Mouse (Mus musculus) heart, adult 9 months (tissue): ENCODE results near the gene Mocs3.

Experiments
- DNase-seq, 2 experiments: peaks; one replicate each; pipeline ENCODE4 v3.0.0; 2022; ENCODE audit warnings: low spot score in 2 of 2

Mocs3 gene

DNA sequence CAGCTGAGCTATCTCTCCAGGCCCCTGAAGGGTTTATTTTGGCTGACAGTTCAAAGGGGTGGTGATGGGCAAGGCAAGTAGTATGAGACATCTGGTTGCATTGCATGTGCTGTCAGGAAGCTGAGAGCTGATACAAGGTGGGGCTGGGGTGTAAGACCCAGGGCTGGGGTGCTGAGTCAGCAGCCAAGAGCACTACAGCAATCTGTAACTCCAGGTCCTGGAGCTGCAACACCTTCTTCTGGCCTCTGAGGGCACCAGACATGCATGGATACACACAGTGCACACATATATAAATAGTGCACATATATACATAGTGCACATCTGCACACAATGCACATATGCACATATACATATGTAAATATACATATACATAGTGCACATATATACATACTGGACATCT lies 12.4 kb downstream of the Mocs3 start:
- DNase-seq, result no peak

DNA sequence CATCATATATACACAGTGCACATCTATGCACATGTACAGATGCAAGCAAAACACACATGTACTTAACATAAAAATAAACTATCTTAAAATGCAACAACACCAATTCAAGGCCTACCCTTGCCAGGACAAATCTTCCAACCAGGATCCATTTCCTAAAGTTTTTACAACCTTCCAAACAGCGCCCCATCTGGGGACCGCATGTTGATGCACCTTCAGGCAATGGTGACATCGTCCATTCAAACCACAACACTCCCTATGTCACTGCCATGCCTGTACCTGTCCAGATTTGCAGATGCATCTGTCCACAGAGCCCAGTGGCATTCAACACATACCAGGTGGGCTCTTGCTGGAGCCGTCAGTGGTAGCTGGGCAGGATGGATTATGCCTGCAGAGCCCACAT lies 12.9 kb downstream of the Mocs3 start:
- DNase-seq, result no peak

DNA sequence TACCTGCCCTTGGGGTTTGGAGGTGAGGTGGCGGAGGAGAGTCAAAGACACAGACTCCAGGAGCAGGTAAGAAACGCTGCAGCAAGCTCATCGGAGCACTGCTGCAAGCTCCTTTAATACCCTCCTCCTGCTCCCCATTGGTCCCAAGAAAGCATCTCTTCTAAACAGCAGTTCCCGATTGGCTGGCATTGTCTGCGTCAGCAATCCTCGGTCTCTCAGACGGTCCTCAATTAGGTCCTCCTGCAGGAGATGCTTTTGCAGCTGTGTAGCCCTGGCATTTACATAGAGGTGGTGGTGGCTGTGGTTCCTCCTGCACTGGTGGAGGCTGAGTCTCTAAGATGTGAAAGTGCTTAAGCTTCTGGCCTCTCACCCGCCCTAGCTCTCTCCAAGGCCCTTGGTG lies 15.1 kb downstream of the Mocs3 start:
- no peak for DNase-seq

DNA sequence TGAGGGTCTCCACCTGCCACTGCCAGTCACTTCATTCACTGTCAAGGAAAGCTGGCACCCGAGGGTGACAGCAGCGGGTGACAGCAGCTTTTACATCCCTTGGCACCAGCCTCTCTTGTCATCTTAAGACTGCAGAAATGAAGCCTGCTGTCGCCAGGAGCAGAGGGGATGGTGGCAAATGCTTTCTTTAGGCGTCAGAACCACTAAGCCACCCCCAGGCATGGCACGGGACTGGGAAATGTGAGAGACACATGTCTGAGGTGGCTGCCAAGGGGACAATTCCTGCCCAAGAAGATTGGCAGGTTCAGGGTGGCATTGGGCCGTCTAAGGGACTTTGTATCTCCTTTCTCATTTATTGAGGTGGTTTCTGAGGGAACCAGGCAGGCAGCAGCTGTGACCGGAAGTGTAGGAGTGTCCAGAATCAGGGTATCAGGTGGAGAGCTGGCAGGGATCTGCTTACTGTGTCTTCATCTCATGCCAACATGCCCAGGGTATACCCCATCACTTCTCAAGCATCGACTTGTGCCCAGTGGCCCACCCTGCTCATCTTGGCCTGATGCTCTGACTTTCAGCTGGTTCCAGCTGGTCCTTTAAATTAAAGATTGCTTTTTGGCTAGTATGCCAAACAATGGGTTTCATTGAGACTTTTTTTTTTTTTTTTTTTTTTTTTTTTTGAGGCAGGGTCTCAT lies 17.9 kb downstream of the Mocs3 start:
- DNase-seq, result no peak

- DNase-seq, result no peak
Measured at GRCm38 (mm10) chr2:168248856-168249245, 18.4 kb downstream of the Mocs3 start.

DNA sequence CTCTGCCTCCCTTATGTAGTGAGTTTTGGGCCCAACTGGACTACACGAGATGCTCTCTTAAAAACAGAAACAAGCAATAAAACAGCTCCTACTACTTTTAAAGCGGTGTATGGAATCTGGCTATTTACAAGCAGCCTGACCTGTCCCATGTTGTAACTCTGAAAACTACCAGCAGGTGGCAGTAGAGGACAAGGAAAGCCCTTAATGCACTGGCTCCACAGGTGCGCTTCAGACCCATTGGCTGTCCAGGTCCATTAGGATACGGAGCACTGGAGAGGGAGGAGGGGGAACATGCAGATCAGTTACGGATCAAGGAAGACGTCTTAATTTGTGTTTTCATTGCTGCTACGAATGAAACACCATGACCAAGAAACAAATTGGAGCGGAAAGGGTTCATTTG lies 19.8 kb downstream of the Mocs3 start:
- DNase-seq, result peak; percentile 40 to 77

DNA sequence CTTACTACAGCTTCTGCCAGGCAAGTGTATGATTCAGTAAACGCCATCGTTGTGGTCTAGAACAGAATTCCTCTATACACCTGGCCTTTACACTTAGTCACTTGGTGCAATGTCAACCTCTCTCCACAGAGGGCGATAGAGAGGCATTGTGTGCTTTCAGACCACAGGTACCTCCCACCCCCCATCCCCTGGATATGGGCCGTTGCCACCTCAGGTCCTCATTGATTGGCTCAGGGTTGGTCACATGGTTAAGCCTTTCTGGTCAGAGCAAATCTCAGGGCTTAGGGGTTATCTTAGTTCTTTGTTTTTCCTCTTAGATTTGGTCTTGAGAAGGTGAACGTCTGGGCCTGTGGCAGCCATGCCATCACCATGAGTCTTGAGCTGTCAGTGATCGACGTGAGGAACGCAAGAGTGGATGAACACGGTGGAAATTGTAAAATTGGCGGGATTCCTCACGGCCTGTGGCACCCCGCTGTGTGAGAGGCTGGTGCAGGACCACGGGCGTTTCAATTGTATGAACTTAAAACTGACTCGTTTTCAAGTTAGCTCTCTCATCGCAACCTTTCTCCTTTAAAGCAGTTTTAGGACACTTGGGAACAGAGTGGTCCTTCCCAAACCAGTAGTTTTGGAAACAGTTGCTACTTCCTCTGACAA lies 22.3 kb downstream of the Mocs3 start:
- DNase-seq, result no peak

- no peak for DNase-seq
Measured at GRCm38 (mm10) chr2:168253822-168254221, 23.4 kb downstream of the Mocs3 start.

DNA sequence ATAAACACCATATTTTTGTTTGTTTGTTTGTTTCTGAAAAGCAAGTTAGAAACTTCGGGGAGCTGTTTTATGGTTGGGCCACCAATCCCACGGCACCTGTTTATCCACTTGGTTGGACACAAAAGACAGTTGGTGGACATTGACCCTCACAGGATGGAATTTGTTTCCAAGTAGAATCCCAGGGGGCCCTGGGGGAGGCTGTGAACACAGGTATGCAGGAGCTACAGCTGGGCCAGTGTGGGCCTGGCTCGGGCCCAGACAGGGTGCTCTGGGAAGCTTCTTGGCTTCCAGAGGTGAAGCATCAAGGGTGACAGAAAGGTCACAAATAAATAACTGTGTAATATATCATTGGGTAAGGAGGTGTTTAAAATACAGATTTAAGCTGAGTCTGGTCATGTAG lies 26.1 kb downstream of the Mocs3 start:
- DNase-seq, result no peak

- DNase-seq, result no peak
Measured at GRCm38 (mm10) chr2:168257188-168257587, 26.8 kb downstream of the Mocs3 start.

GRCm38 (mm10) chr2:168259046-168259445 lies 28.6 kb downstream of the Mocs3 start:
- peak; percentile 33 to 40 for DNase-seq

- no peak for DNase-seq
Measured at GRCm38 (mm10) chr2:168260124-168260523, 29.7 kb downstream of the Mocs3 start.

DNA sequence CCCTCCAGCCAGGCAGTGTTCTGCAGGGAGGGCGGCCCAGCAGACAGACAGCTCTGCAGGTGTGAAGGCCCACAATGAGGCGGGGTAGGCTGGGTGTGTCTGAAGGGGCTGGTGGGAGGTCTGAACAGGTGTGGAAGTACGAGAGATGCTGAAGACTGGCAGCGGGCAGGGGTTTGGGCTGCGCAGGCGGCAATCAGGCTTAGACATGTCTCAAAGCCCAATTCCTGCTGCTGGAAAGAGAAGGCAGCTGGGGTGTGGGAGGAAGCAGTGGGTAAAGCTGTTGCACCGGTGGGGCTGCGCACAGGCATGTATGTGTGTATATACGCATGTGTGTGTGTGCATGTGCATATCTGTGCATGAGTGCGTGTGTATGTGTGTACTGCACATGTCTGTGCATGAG lies 30.5 kb downstream of the Mocs3 start:
- no peak for DNase-seq

DNA sequence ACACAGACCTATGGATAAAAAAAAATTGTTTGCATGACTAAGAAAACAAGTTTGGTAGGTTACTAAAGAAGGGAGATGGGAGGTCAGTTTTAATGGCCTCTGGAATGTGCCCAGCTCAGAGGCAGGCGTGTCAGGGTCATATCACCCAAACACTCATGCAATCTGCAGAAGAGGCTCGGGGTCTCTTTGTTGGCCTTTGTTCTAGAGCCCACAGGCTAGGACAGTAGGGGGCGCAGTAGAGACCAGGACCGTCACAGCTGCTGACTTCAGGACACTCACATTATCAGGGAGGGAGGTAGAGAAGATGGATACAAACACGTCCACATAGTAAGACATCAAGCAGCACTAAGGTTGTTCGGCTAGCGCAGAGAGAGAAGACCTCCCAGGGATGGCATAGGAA lies 37.6 kb downstream of the Mocs3 start:
- DNase-seq, result no peak

GRCm38 (mm10) chr2:168273387-168273786 lies 43.0 kb downstream of the Mocs3 start:
- DNase-seq, result no peak

GRCm38 (mm10) chr2:168274374-168274935 lies 44.0 kb downstream of the Mocs3 start:
- peak in 1 of 2 experiments; percentile 21 for DNase-seq

GRCm38 (mm10) chr2:168280729-168281581 lies 50.5 kb downstream of the Mocs3 start:
- DNase-seq, result peak in 1 of 2 experiments; percentile 4

DNA sequence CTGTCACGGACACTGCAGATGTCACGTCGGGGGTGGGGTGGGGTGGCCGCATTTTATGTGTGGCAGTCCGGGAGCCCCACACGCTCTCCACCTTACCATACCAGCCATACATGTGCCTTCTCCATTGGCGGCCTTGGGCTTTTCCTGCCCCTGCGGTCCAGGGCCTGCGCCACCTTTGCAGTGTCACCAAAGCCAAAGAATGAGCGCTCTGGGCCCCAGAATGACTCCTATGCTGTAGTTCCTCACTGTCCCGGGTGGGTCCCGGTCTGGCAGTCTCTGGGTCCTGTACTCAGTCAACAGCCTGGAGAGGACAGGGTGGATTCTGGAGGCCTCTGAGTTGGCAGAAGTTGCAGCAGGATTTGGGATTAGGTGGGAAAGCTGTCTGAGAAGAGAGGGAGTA lies 51.2 kb downstream of the Mocs3 start, which contains the start of gene Kcng1:
Kcng1 (minus strand) TSS at position 155 of the 400 bp plus-strand sequence.
- DNase-seq, result no peak
